Mouse (Mus musculus): Measurements from ENCODE around the gene Gphb5.

Gphb5 gene

GRCm38 (mm10) chr12:75394011-75394773, 22.4 kb downstream of the Gphb5 start:
- DNase-seq (ENCODE audit: low spot score in 2 of 2): no peak

GRCm38 (mm10) chr12:75391526-75391925, 25.1 kb downstream of the Gphb5 start:
- no peak for DNase-seq (ENCODE audit: low spot score in 2 of 2)

GRCm38 (mm10) chr12:75389308-75390135, 27.1 kb downstream of the Gphb5 start:
- DNase-seq (ENCODE audit: low spot score in 2 of 2): no peak

- no peak for DNase-seq (ENCODE audit: low spot score in 2 of 2)
Observed at GRCm38 (mm10) chr12:75388521-75388920, 28.1 kb downstream of the Gphb5 start.

- no peak for DNase-seq (ENCODE audit: low spot score in 2 of 2)
Observed at GRCm38 (mm10) chr12:75387846-75388245, 28.7 kb downstream of the Gphb5 start.

GRCm38 (mm10) chr12:75387156-75387555, 29.4 kb downstream of the Gphb5 start:
- DNase-seq (ENCODE audit: low spot score in 2 of 2): no peak

- no peak for DNase-seq (ENCODE audit: low spot score in 2 of 2)
Observed at GRCm38 (mm10) chr12:75386731-75387130, 29.9 kb downstream of the Gphb5 start.

GRCm38 (mm10) chr12:75376126-75376525, 40.5 kb downstream of the Gphb5 start:
- DNase-seq (ENCODE audit: low spot score in 2 of 2): no peak

GRCm38 (mm10) chr12:75375060-75375459, 41.5 kb downstream of the Gphb5 start:
- DNase-seq (ENCODE audit: low spot score in 2 of 2): no peak

GRCm38 (mm10) chr12:75374437-75374836, 42.1 kb downstream of the Gphb5 start:
- no peak for DNase-seq (ENCODE audit: low spot score in 2 of 2)

- DNase-seq (ENCODE audit: low spot score in 2 of 2): no peak
Observed at GRCm38 (mm10) chr12:75369418-75369851, 47.1 kb downstream of the Gphb5 start.

- no peak for DNase-seq (ENCODE audit: low spot score in 2 of 2)
Observed at GRCm38 (mm10) chr12:75368527-75368926, 48.1 kb downstream of the Gphb5 start.

- no peak for DNase-seq (ENCODE audit: low spot score in 2 of 2)
Observed at GRCm38 (mm10) chr12:75367371-75367770, 49.2 kb downstream of the Gphb5 start.

- DNase-seq (ENCODE audit: low spot score in 2 of 2): no peak
Observed at GRCm38 (mm10) chr12:75365621-75366124, 50.9 kb downstream of the Gphb5 start.

GRCm38 (mm10) chr12:75364416-75364815, 52.2 kb downstream of the Gphb5 start:
- no peak for DNase-seq (ENCODE audit: low spot score in 2 of 2)

- DNase-seq (ENCODE audit: low spot score in 2 of 2): no peak
Observed at GRCm38 (mm10) chr12:75362456-75362855, 54.1 kb downstream of the Gphb5 start.

All from spleen, postnatal 4 days (tissue).